Mouse (Mus musculus): ENCODE results near the gene Mpp2.

Mpp2 gene

GRCm38 (mm10) chr11:102072729-102073128 is 15.6 kb downstream of the Mpp2 start:
- DNase-seq (ENCODE audit: low spot score in 2 of 2) = no peak

DNA sequence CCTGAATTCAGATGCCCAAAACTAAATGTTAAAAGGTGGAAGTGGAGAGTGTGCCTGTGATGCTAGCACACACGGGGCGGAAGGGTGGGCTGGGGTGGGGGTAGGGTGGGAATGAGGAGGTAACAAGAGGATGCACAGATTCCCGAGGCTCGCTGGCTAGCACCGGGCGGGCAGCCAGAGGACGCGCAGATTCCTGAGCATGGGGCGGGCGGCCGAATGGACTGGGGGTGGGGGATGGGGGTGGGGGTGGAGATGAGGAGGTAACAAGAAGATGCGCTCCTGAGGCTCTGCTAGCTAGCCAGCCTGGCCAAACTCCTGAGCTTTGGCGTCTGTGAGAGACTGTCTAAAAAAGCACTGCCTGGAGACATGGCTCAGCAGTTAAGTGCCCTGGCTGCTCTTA is 17.9 kb downstream of the Mpp2 start:
- DNase-seq (ENCODE audit: low spot score in 2 of 2) = no peak

DNA sequence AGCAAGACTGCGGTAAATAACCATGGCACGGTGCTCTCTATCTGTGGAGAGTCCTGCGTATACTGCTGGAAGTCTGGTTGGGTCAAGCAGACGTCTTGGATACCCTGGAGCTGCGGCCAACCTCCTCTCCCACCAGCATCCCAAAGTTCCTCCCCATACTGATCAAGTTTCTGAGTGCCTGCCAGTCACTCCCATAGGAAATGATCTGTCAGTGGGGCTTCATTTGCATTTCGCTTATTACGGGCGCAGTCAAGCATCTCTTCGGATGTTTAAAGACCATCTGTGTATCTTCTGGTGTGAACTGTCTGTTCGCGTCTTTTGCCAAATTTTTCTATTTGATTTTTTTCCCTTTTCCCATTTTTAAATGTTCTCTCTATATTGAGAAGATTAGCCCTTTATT is 18.7 kb downstream of the Mpp2 start:
- DNase-seq (ENCODE audit: low spot score in 2 of 2) = no peak

DNA sequence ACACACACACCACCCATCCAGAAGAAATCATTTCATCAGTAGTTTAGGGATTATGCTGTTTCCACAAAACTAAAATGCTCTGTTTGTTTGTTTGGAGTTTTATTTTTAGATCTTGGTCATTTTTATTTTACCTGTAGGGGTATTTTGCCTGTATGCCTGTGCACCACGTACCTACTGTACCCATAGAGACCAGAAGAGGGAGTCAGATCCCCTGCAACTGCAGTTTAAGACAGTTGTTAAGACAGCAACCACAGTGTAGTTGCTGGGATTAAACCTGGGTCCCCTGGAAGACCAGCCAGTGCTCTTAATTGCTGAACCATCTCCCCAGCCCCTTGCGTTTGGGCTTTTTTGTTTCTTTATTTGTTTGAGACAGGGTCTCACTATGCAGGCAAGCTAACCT is 19.3 kb downstream of the Mpp2 start:
- no peak for DNase-seq (ENCODE audit: low spot score in 2 of 2)

DNA sequence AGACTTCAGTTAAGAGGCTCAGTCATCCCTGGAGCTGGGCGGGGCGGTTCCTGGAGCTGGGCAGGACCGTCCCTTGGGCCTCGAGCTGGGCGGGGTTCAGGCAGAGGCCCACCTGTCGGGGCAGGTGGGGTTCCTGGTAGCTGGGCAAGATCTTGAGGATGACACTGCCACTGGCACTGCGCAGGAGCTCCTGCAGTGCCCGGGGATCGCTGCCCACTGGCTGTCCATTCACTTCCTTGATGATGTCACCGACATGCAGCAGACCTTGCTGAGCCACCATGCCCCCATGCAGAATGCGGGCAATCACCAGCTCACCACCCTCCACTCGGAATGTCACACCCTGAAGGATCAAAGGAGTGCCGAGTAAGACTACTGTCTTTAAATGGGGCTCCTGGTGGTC is 25.2 kb downstream of the Mpp2 start:
- no peak for DNase-seq (ENCODE audit: low spot score in 2 of 2)

DNA sequence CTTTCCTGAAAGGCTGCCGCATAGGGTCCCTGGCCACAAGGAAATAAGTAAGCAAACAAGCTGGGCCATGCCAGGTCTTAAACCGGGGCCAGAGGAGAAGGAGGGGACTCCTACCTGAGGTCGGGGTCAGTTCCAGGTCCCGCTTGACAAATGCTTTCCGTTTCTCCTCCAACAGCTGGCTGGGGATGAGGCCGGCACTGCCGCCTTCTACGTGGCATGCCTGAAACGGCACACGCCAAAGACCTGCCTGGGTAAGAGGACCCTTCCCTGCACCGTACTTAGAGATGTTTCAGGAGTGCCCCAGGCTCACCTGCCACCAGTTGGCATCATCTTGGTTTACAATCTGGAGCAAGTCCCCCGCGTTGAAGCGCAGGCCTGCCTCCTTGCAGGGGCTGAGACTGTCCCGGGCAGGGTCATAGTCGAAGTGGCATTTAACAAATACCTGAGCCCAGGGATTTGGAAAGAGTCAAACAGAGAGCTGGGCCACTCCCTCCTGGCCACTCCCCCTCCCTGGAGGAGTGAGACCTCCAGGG is 26.3 kb downstream of the Mpp2 start:
- no peak for DNase-seq (ENCODE audit: low spot score in 2 of 2)

GRCm38 (mm10) chr11:102061236-102061940 is 26.9 kb downstream of the Mpp2 start:
- DNase-seq (ENCODE audit: low spot score in 2 of 2) = peak; percentile 60 to 78

- no peak for DNase-seq (ENCODE audit: low spot score in 2 of 2)
These were observed 34.5 kb downstream of the Mpp2 start for GRCm38 (mm10) chr11:102053847-102054246.

DNA sequence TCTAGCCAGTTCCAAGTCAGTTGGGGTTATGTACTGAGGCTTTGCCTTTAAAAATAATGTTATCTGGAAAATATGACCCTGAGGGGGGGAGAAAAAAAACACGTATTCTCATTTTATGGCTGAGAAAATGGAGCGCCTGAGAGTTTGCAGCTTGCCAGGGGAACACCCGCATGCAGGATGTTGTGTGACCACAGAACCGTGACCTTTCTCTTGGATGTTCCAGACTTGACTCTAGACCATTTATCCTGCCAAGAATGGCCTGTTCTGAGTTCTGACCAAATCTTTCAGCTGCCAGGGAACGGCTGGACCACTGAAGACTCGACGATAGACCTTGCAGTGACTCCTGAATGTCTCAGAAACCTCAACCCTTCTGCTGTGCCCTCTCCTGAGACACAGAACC is 35.1 kb downstream of the Mpp2 start:
- DNase-seq (ENCODE audit: low spot score in 2 of 2) = no peak

DNA sequence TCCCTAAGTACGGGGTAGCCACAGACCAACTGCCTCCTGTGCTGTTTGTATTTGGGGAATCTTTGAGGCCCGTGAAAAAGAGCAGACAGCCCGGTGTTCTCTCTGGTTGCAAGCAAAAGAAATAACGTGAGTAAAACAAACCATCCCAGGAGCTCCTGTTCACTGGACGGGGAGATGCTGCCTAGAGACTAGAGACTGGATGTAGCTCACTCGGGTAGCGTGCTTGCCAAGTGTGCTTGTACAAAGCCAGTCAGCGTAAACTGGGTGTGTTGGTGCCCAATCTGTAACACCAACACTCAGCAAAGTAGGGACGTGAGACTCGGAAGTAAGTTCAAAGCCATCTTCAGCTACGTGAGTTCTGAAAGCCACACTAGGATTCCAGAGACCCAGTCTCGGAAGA is 35.6 kb downstream of the Mpp2 start:
- no peak for DNase-seq (ENCODE audit: low spot score in 2 of 2)

DNA sequence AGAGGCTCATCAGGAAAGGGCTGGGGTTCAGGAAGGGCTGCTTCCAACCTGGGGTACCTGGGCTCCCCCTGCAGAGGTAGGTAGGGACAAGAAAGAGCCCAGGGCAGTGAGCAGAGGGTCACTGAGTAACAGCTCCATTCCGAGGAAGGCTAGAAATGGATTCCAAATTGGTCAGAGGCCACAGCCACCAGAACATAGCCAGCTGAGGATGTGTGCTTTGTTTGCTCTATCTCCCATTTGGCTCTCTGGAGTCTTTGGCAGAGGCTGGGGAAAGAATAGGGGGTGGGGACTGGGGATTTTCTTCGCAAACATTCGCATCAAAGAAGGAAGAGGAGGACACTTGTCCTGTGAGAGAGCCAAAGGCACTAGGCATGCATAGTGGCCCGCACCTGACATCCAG is 36.4 kb downstream of the Mpp2 start:
- no peak for DNase-seq (ENCODE audit: low spot score in 2 of 2)

DNA sequence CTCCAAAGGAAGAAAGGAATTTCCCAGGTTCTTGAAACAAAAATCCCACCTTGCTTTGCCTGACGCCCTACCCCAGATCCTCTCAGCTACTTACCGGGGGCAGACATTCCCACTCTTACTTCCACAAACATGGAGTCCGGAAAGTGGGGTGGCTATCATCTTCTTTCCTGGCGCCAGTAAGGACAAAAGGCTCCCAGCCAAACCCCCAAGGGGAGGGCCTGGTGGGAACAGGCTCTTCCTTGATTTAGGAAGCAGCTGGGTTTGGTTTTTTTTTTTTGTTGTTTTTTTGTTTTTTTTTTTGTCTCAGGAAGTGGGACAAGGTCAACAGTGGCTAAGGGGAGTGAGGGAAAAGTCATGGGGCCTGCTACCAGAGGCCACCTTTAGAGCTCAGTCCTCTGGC is 36.8 kb downstream of the Mpp2 start:
- no peak for DNase-seq (ENCODE audit: low spot score in 2 of 2)

DNA sequence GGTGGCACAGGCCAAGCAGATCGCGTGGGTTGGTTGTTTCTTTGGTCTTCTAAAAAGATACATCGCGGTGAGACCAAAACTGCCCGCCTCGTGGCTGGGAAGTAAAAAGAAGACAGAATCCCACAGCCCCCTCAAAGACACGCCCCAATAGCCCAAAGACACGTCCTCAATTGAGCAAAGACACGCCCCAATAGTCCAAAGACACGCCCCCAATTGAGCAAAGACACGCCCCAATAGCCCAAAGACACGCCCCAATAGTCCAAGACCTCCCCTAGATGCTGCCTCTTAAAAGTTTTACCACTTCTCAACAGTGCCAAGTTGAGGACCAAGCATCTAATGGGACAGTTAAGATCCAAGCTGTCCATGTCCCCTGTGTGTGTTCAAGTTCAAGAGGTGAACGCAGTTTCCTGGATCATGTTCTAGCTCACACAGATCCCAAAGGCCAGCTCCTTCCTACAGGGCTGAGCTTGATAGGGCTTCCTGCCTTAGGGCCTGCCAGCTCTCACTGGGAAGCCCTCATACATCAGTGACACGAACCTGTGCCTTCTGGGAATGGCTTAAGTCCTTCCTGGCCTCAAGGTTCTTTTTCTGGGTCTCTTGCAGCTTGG is 38.3 kb downstream of the Mpp2 start:
- DNase-seq (ENCODE audit: low spot score in 2 of 2) = no peak

GRCm38 (mm10) chr11:102046607-102047006 is 41.7 kb downstream of the Mpp2 start:
- no peak for DNase-seq (ENCODE audit: low spot score in 2 of 2)

DNA sequence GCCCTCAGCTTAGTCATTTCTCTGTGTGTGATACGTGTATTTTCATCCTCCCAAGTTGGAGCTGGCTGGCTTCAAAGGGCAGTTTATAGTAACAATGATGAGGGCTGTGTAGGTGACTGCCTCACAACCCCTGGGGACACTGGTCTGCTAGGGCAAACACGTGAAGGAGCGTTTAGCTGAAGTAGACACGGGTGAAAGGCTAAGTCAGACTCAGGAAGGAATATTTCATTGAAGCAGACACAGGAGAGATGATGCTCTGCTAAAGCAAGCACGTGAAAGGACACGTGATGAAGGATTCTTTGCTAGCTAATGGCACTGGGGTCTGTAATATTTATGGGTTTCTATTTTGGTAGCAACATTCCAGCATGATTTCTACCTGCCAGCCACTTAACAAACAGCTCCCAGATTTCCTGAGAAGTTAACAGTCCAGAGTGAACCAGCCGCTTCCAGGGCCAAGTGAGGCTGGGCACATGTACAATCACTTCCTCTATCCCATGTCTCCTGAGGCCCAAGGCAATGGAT is 43.6 kb downstream of the Mpp2 start:
- DNase-seq (ENCODE audit: low spot score in 2 of 2) = no peak

DNA sequence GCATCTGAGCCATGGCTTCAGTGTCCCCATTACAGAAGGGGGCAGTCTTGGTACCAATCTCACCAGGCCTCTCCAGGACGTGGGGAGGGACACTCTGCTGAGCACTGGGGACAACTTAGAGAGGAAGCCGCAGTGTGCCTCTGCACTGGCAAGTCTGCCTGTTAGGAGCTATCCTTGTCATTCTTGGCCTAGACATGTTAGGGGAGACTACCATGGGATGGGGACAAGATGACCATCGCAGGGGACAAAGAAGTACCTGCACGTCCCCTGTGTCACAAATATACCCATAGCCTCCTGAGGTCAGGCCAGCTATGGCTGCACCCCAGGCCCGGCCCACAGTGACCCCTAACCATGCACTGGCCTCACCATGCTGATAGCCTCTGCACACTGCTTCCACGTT is 44.9 kb downstream of the Mpp2 start:
- no peak for DNase-seq (ENCODE audit: low spot score in 2 of 2)

GRCm38 (mm10) chr11:102042971-102043370 is 45.3 kb downstream of the Mpp2 start:
- DNase-seq (ENCODE audit: low spot score in 2 of 2) = no peak

GRCm38 (mm10) chr11:102041350-102041949 is 46.9 kb downstream of the Mpp2 start, which contains the start of gene Cd300lg:
Gene Cd300lg (plus strand): TSS chr11:102041509.
- DNase-seq (ENCODE audit: low spot score in 2 of 2) = no peak

GRCm38 (mm10) chr11:102040646-102041045 is 47.7 kb downstream of the Mpp2 start:
- DNase-seq (ENCODE audit: low spot score in 2 of 2) = no peak

- DNase-seq (ENCODE audit: low spot score in 2 of 2) = peak; percentile 39 to 65
These were observed 48.2 kb downstream of the Mpp2 start for GRCm38 (mm10) chr11:102040138-102040524.

- DNase-seq (ENCODE audit: low spot score in 2 of 2) = no peak
These were observed 48.7 kb downstream of the Mpp2 start for GRCm38 (mm10) chr11:102039487-102040137.

DNA sequence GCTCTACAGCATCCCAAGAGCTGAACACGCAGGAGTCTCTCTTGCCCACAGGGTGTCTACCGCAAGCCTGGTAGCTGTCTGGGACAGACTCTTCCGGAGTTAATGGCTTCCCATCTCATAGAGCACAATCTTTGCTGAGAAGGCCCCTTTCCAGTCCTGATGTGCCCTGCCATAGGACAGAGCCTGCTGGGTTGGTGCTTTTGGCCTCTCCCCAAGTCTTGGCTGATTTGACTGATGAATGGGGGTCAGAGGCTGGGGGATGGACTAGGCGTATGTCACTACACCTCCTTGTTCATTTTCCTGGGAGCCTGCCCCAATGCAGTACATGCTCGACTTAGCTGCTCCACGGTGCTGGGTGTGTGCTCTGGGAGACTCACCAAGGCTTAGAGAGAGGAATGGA is 50.5 kb downstream of the Mpp2 start:
- no peak for DNase-seq (ENCODE audit: low spot score in 2 of 2)
